Mouse (Mus musculus) ES-Bruce4 (cell line): ENCODE results near the gene Gm5478.

Experiments
- CTCF ChIP-seq: IDR thresholded peaks from one replicate; pipeline ENCODE4 v1.8.1; 2011; ENCODE audit warnings: low read depth, low read length
- POLR2A ChIP-seq: IDR thresholded peaks from one replicate; pipeline ENCODE4 v1.8.1; 2011; ENCODE audit warnings: low read length; ENCODE audit not compliant: insufficient read depth

GRCm38 (mm10) chr15:101680187-101680586 is 33.0 kb upstream of the Gm5478 start, which contains the start of gene Krt6b:
- TF ChIP-seq POLR2A: no peak
- TF ChIP-seq CTCF: no peak
